Mouse (Mus musculus) heart, postnatal 0 days (tissue): Measurements from ENCODE around the gene Rpn1.

Experiments used
- CTCF ChIP-seq: IDR thresholded peaks from 2 replicates; pipeline ENCODE4 v1.5.1; 2016; ENCODE audit warnings: antibody characterized with exemption, control low read depth, low read depth
- EP300 ChIP-seq: IDR thresholded peaks from 2 replicates; pipeline ENCODE4 v1.6.1; 2016; ENCODE audit warnings: antibody characterized with exemption, low read depth

GRCm38 (mm10) chr6:88053228-88054080 lies 30.8 kb upstream of the Rpn1 start:
- no peak for TF ChIP-seq CTCF
- TF ChIP-seq EP300: no peak
